Mouse (Mus musculus) brain, embryonic 14.5 days (tissue): ENCODE results near the gene Rps27a. TPM values are rescaled to one million over a fixed set of nuclear protein-coding genes. Genes with fewer than 3 reads are reported as not detected.

ENCODE experiments used
- DNase-seq: peaks from one replicate; pipeline ENCODE4 v3.0.0-alpha.2; 2011; ENCODE audit warnings: low read depth
- CTCF ChIP-seq: fragments of 200-500 bp; IDR thresholded peaks from 2 replicates; pipeline ENCODE4 v1.5.1; 2012; ENCODE audit warnings: inconsistent platforms, mild to moderate bottlenecking, moderate library complexity, borderline replicate concordance; ENCODE audit not compliant: insufficient read depth, insufficient read length; ENCODE audit errors: extremely low read depth
- POLR2A ChIP-seq: fragments of 200-500 bp; IDR thresholded peaks from 2 replicates; pipeline ENCODE4 v1.6.1; 2012; ENCODE audit warnings: mild to moderate bottlenecking, inconsistent platforms, borderline replicate concordance; ENCODE audit not compliant: poor library complexity, insufficient read depth, insufficient read length, severe bottlenecking; ENCODE audit errors: extremely low read depth
- polyA plus RNA-seq: library from polyadenylated mRNA; depleted of rRNA; stranded (reverse); fragments of >200 nt; gene quantifications from 2 replicates; pipeline ENCODE4 v1.2.3, GENCODE M21; 2012; rRNA removed

Gene Rps27a
- polyA plus RNA-seq, 1 experiment, result 893 TPM

DNA sequence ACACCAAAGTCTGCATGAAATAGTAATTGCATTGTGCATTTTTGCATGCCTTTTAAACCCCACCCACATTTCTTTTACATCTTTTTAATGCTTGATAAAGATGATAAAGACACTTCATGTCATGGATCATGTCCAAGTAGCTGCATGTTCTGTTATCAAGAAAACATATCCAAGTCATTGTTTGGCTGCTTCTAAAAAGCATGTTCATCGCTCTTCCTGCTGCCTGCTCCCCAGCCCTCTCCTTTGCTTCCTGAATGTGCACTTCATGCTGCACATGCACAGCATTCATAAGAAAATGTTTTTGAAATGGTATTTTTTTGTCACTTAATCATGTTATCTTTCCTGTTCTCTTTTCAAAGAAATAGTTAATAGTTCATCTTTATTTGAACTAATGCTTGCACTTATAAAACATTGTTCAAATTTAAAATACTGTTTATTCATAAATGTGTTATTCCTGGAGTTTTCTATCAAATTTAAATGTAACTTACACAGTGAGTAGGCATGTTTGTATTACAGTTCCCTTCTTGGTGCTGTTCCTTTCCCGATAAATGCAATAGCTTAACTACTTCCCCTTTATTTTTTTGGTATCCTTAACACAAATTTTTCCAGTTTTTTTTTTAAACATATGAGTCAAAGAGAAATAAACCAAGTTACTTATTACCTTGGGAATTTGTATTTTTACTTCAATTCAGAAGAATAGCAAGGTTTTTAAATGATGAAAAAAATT, 42.8 kb downstream of the Rps27a start:
- TF ChIP-seq CTCF (no peak), POLR2A (no peak)
- no peak for DNase-seq

GRCm38 (mm10) chr11:29503948-29504893, 43.7 kb downstream of the Rps27a start:
- TF ChIP-seq POLR2A (no peak), CTCF (no peak)
- DNase-seq, result no peak

GRCm38 (mm10) chr11:29496962-29497361, 50.9 kb downstream of the Rps27a start:
- TF ChIP-seq CTCF (no peak), POLR2A (no peak)
- no peak for DNase-seq

Other genes with a start within 250 kb of the Rps27a start
- gene Ccdc88a, start 174.5 kb downstream of the Rps27a start, polyA plus RNA-seq, result 26.2 and 31.7 TPM in 2 replicates
- 4.6 TPM in 2 replicates for gene Prorsd1, start 33.1 kb downstream of the Rps27a start, polyA plus RNA-seq
- 27.1 and 30.6 TPM in 2 replicates for gene Mtif2, start 21.7 kb downstream of the Rps27a start, polyA plus RNA-seq
- gene Clhc1, start 159 bp downstream of the Rps27a start, polyA plus RNA-seq, result 0.23 and 0.24 TPM in 2 replicates
- gene Rtn4, start 144.8 kb upstream of the Rps27a start, polyA plus RNA-seq, result 289 and 295 TPM in 2 replicates